Mouse (Mus musculus) retina, postnatal 7 days (tissue): Measurements from ENCODE around the gene Per3.
"Not testable (repeated sequence)": the region's sequence is repeated elsewhere in the genome, so short reads cannot be mapped to it uniquely, and the experiment has no call there.

Source experiments
- DNase-seq: peaks from one replicate; pipeline ENCODE4 v3.0.0-alpha.2; 2012; ENCODE audit warnings: low read depth, low spot score

Per3 gene

GRCm38 (mm10) chr4:151027001-151027400 lies 17.5 kb downstream of the Per3 start:
- peak; percentile 24 for DNase-seq

GRCm38 (mm10) chr4:151024152-151024551 lies 20.3 kb downstream of the Per3 start:
- no peak for DNase-seq

GRCm38 (mm10) chr4:151017356-151017755 lies 27.1 kb downstream of the Per3 start:
- not testable (repeated sequence) for DNase-seq

- no peak for DNase-seq
These were observed 28.5 kb downstream of the Per3 start for GRCm38 (mm10) chr4:151015946-151016345.

- no peak for DNase-seq
These were observed 34.1 kb downstream of the Per3 start for GRCm38 (mm10) chr4:151010316-151010715.

- DNase-seq: peak; percentile 8
These were observed 37.5 kb downstream of the Per3 start for GRCm38 (mm10) chr4:151006945-151007344.

- no peak for DNase-seq
These were observed 38.7 kb downstream of the Per3 start for GRCm38 (mm10) chr4:151005656-151006318.

- DNase-seq: no peak
These were observed 43.1 kb downstream of the Per3 start for GRCm38 (mm10) chr4:151001397-151001796.

- no peak for DNase-seq
These were observed 45.8 kb downstream of the Per3 start for GRCm38 (mm10) chr4:150998626-150999025.

- DNase-seq: no peak
These were observed 47.7 kb downstream of the Per3 start, which contains the start of gene Uts2 for GRCm38 (mm10) chr4:150996797-150997196. Gene Uts2 (plus strand): TSS chr4:150997097.

GRCm38 (mm10) chr4:150990148-150990547 lies 54.3 kb downstream of the Per3 start:
- DNase-seq: no peak

GRCm38 (mm10) chr4:150980153-150980552 lies 64.3 kb downstream of the Per3 start:
- DNase-seq: no peak

GRCm38 (mm10) chr4:150979455-150979854 lies 65.0 kb downstream of the Per3 start:
- DNase-seq: no peak

- DNase-seq: no peak
These were observed 66.1 kb downstream of the Per3 start for GRCm38 (mm10) chr4:150978156-150978910.

- DNase-seq: no peak
These were observed 69.3 kb downstream of the Per3 start for GRCm38 (mm10) chr4:150975145-150975544.

GRCm38 (mm10) chr4:150973264-150973663 lies 71.2 kb downstream of the Per3 start:
- no peak for DNase-seq

- no peak for DNase-seq
These were observed 75.5 kb downstream of the Per3 start for GRCm38 (mm10) chr4:150968956-150969355.

- peak; percentile 51 for DNase-seq
These were observed 77.9 kb downstream of the Per3 start for GRCm38 (mm10) chr4:150966556-150966955.

- no peak for DNase-seq
These were observed 78.9 kb downstream of the Per3 start for GRCm38 (mm10) chr4:150965555-150965951.

- DNase-seq: peak; percentile 70
These were observed 79.6 kb downstream of the Per3 start for GRCm38 (mm10) chr4:150964635-150965554.

- DNase-seq: no peak
These were observed 80.8 kb downstream of the Per3 start for GRCm38 (mm10) chr4:150963711-150964110.

GRCm38 (mm10) chr4:150962231-150962630 lies 82.2 kb downstream of the Per3 start:
- DNase-seq: no peak
